Mouse (Mus musculus) hindbrain, embryonic 16.5 days (tissue): Measurements from ENCODE around the gene Gin1. TPM values are rescaled to one million over a fixed set of nuclear protein-coding genes. Genes with fewer than 3 reads are reported as not detected.

Experiments used
- ATAC-seq: fragments of 200-750 bp; cut with Nextera tagmentation; 2 replicates; pipeline ENCODE4 v1.8.0; 2017; ENCODE audit warnings: moderate TSS enrichment, moderate library complexity
- H3K27ac ChIP-seq: fragments of 300-500 bp; sonication (generic); 2 replicates; pipeline ENCODE4 v1.5.1; 2014; ENCODE audit warnings: low read depth, mild to moderate bottlenecking, control low read depth, low read length, moderate library complexity
- H3K27me3 ChIP-seq: fragments of 300-500 bp; sonication (generic); replicated peaks from 2 replicates; pipeline ENCODE4 v1.6.1; 2014; ENCODE audit warnings: low read length; ENCODE audit not compliant: control insufficient read depth, insufficient read depth
- H3K36me3 ChIP-seq: fragments of 300-500 bp; sonication (generic); 2 replicates; pipeline ENCODE4 v1.6.1; 2014; ENCODE audit warnings: mild to moderate bottlenecking, low read length, moderate library complexity, mixed read lengths; ENCODE audit not compliant: control insufficient read depth, insufficient read depth
- H3K4me1 ChIP-seq: fragments of 300-500 bp; sonication (generic); 2 replicates; pipeline ENCODE4 v1.6.1; 2014; ENCODE audit warnings: low read depth, low read length; ENCODE audit not compliant: control insufficient read depth, insufficient read depth
- H3K4me2 ChIP-seq: fragments of 300-500 bp; sonication (generic); 2 replicates; pipeline ENCODE4 v1.6.1; 2014; ENCODE audit warnings: mild to moderate bottlenecking, low read length, control low read depth, moderate library complexity
- H3K4me3 ChIP-seq: fragments of 300-500 bp; sonication (generic); 2 replicates; pipeline ENCODE4 v1.5.1; 2014; ENCODE audit warnings: mild to moderate bottlenecking, low read length, control low read depth, moderate library complexity
- H3K9ac ChIP-seq: fragments of 300-500 bp; sonication (generic); 2 replicates; pipeline ENCODE4 v1.6.1; 2014; ENCODE audit warnings: low read depth, mild to moderate bottlenecking, control low read depth, low read length, moderate library complexity
- H3K9me3 ChIP-seq: fragments of 300-500 bp; sonication (generic); 2 replicates; pipeline ENCODE4 v1.6.1; 2014; ENCODE audit warnings: mild to moderate bottlenecking, low read length, moderate library complexity; ENCODE audit not compliant: control insufficient read depth
- WGBS: fragments of 180-500 bp; shearing (Covaris S2); extraction: QIAGEN DNeasy Blood & Tissue Kit; methylation state at CpG from one replicate; pipeline ENCODE4 v1.1.7; 2014; 5-methylcytosine and 5-hydroxymethylcytosine counted together
- polyA plus RNA-seq: library from polyadenylated mRNA; unstranded; fragments of >200 nt; fragmentation: Nextera tagmentation; extraction: Ambion mirVana; gene quantifications from 2 replicates; pipeline ENCODE4 v1.2.1, GENCODE M21; 2015

Gin1 gene
- polyA plus RNA-seq, 1 experiment from 2014 or later: 14.0 TPM

GRCm38 (mm10) chr1:97802207-97802902 lies 32.4 kb downstream of the Gin1 start:
- Histone ChIP-seq H3K4me1 (no peaks in the 10 kb centered on the region), H3K9me3 (peaks cover 4% of the 10 kb centered on the region), H3K4me3 (no peak overlapping the region), H3K4me2 (no peak overlapping the region), H3K36me3 (no peaks in the 10 kb centered on the region), H3K27ac (no peak overlapping the region), H3K27me3 (no peaks in the 10 kb centered on the region), H3K9ac (no peak overlapping the region)
- no peak for ATAC-seq
- WGBS: 43% methylated on average over 4 of the region's 4 CpGs

- no peak overlapping the region for H3K9ac ChIP-seq
- H3K4me1 ChIP-seq: no peaks in the 10 kb centered on the region
- H3K27ac ChIP-seq: no peak overlapping the region
- no peak overlapping the region for H3K4me2 ChIP-seq
- no peaks in the 10 kb centered on the region for H3K36me3 ChIP-seq
- peaks cover 4% of the 10 kb centered on the region for H3K9me3 ChIP-seq
- H3K4me3 ChIP-seq: no peak overlapping the region
- no peaks in the 10 kb centered on the region for H3K27me3 ChIP-seq
- ATAC-seq: no peak
Measured at GRCm38 (mm10) chr1:97804520-97804919, 34.5 kb downstream of the Gin1 start.

GRCm38 (mm10) chr1:97809255-97809912 lies 39.4 kb downstream of the Gin1 start:
- H3K4me3 ChIP-seq: no peak overlapping the region
- H3K4me1 ChIP-seq: no peaks in the 10 kb centered on the region
- no peaks in the 10 kb centered on the region for H3K27me3 ChIP-seq
- WGBS: 34% methylated on average over 2 of the region's 2 CpGs
- peak; percentile 65; the same call in 1 of the 2 replicates for ATAC-seq
- no peak overlapping the region for H3K9ac ChIP-seq
- H3K36me3 ChIP-seq: no peaks in the 10 kb centered on the region
- no peak overlapping the region for H3K27ac ChIP-seq
- no peak overlapping the region for H3K4me2 ChIP-seq
- no peaks in the 10 kb centered on the region for H3K9me3 ChIP-seq

DNA sequence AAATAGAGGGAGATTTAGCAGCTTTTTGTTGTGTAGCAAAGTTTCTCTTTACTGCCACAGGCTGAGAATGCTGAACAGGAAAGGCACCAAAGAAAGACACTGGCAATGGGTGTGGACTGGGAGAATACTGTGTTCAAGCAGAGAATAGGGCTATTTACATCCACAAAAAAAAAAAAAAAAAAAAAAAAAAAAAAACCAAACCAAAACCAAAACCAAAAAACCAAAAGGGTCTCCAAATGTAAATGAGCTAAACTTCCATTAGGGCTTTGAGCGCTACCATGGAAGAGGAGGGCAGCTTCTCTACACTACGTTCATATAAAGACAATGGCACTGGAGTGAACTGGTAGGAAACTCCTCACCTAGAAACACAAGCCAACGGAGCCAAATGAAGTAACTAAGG lies 51.3 kb downstream of the Gin1 start:
- Histone ChIP-seq H3K27me3 (no peaks in the 10 kb centered on the region), H3K27ac (no peak overlapping the region), H3K9ac (no peak overlapping the region), H3K4me3 (no peak overlapping the region), H3K9me3 (0 out of 2 replicates have a peak, but pooled peaks cover 3% of the 10 kb centered on the region), H3K4me1 (no peaks in the 10 kb centered on the region), H3K4me2 (no peak overlapping the region), H3K36me3 (peaks cover 9% of the 10 kb centered on the region)
- ATAC-seq: no peak
- WGBS: 90% methylated on average over 3 of the region's 3 CpGs

- no peak overlapping the region for H3K4me3 ChIP-seq
- H3K27me3 ChIP-seq: no peaks in the 10 kb centered on the region
- H3K4me1 ChIP-seq: no peaks in the 10 kb centered on the region
- H3K9ac ChIP-seq: no peak overlapping the region
- no peak for ATAC-seq
- no peak overlapping the region for H3K4me2 ChIP-seq
- WGBS: 82% methylated on average over 5 of the region's 5 CpGs
- no peak overlapping the region for H3K27ac ChIP-seq
- peaks cover 7% of the 10 kb centered on the region for H3K36me3 ChIP-seq
- 0 out of 2 replicates have a peak, but pooled peaks cover 3% of the 10 kb centered on the region for H3K9me3 ChIP-seq
Measured at GRCm38 (mm10) chr1:97822203-97822602, 52.2 kb downstream of the Gin1 start.

- no peak overlapping the region for H3K4me2 ChIP-seq
- peaks cover 2% of the 10 kb centered on the region; the same call in 1 of the 2 replicates for H3K36me3 ChIP-seq
- H3K27me3 ChIP-seq: no peaks in the 10 kb centered on the region
- no peak overlapping the region for H3K9ac ChIP-seq
- no peaks in the 10 kb centered on the region for H3K4me1 ChIP-seq
- no peak overlapping the region for H3K4me3 ChIP-seq
- no peak overlapping the region for H3K27ac ChIP-seq
- 96% methylated on average over 7 of the region's 7 CpGs for WGBS
- H3K9me3 ChIP-seq: no peaks in the 10 kb centered on the region
- no peak for ATAC-seq
Measured at GRCm38 (mm10) chr1:97822904-97823303, 52.9 kb downstream of the Gin1 start.

DNA sequence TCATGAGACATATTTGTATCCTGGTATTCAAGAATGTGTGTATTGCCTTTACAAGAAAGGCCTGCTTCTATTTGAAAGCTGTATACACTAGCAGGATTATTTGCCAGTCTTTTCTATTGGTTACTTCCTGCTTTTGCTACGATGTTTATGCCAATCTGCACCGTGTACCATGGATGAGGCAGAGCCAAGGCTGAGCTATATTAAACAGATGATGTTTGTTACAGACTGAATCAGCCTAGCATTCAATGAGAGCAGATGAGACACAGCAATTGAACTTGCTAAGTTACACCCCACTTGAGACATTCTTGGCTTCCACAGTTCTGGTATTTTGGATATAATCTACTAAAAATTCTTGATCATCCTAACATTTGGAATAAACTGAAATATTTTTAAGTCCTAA lies 57.6 kb downstream of the Gin1 start:
- no peaks in the 10 kb centered on the region for H3K9me3 ChIP-seq
- 75% methylated on average over 2 of the region's 2 CpGs for WGBS
- no peak for ATAC-seq

GRCm38 (mm10) chr1:97828087-97828486 lies 58.1 kb downstream of the Gin1 start:
- Histone ChIP-seq H3K4me2 (no peak overlapping the region), H3K27me3 (no peaks in the 10 kb centered on the region), H3K4me1 (no peaks in the 10 kb centered on the region), H3K4me3 (no peak overlapping the region), H3K27ac (no peak overlapping the region), H3K36me3 (peaks cover 4% of the 10 kb centered on the region; the same call in 1 of the 2 replicates), H3K9me3 (no peaks in the 10 kb centered on the region), H3K9ac (no peak overlapping the region)
- no peak for ATAC-seq
- WGBS: 94% methylated on average over 5 of the region's 5 CpGs

More for the DNA sequence above, 57.6 kb downstream of the Gin1 start:
- Histone ChIP-seq H3K4me1 (no peaks in the 10 kb centered on the region), H3K4me2 (no peak overlapping the region), H3K36me3 (peaks cover 4% of the 10 kb centered on the region; the same call in 1 of the 2 replicates), H3K27me3 (no peaks in the 10 kb centered on the region), H3K9ac (no peak overlapping the region), H3K4me3 (no peak overlapping the region), H3K27ac (no peak overlapping the region; the same call in 1 of the 2 replicates)
